Mouse (Mus musculus): ENCODE results near the gene Wdfy4.

DNA sequence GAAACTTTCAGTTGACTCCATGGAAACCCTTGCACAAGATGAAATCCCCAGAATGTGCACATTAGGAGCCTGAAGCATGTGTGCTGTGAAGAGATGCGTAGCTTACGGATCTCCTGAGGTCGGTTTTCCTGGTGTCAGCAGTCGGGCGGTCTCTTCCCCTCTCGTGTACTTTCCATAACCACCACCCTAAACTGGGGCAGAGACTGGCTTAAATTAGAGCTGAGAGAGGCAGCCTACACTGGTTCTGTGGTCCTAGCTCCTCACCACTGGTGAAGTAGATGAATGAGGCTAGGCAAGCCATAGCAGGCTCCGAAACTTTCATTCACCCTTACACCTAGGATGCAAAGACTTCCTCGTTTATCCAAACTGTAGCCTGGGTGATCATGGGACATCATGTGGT lies 253.1 kb downstream of the Wdfy4 start:
- TF ChIP-seq CTCF (IDR thresholded peaks at IDR 0.05; ENCODE audit: low read depth) (no peak), EP300 (IDR thresholded peaks at IDR 0.05; ENCODE audit: low read depth) (no peak)
